Mouse (Mus musculus) intestine, embryonic 15.5 days (tissue): Measurements from ENCODE around the gene 4930503B20Rik. TPM values are rescaled to one million over a fixed set of nuclear protein-coding genes. Genes with fewer than 3 reads are reported as not detected.
A peak's percentile ranks its signal among the peaks of the same experiment; 100 is the strongest.

Experiments used
- ATAC-seq: fragments of 200-750 bp; cut with Nextera tagmentation; 2 replicates; pipeline ENCODE4 v1.8.0; 2017; ENCODE audit warnings: moderate TSS enrichment, moderate library complexity
- H3K27ac ChIP-seq: fragments of 300-500 bp; sonication (generic); 2 replicates; pipeline ENCODE4 v1.5.1; 2015; ENCODE audit warnings: mild to moderate bottlenecking, inconsistent platforms
- H3K27me3 ChIP-seq: fragments of 300-500 bp; sonication (generic); replicated peaks from 2 replicates; pipeline ENCODE4 v1.6.1; 2015; ENCODE audit warnings: inconsistent platforms
- H3K36me3 ChIP-seq: fragments of 300-500 bp; sonication (generic); 2 replicates; pipeline ENCODE4 v1.6.1; 2015; ENCODE audit warnings: inconsistent platforms
- H3K4me1 ChIP-seq: fragments of 300-500 bp; sonication (generic); replicated peaks from 2 replicates; pipeline ENCODE4 v1.6.1; 2015; ENCODE audit warnings: inconsistent platforms
- H3K4me2 ChIP-seq: fragments of 300-500 bp; sonication (generic); replicated peaks from 2 replicates; pipeline ENCODE4 v1.6.1; 2015; ENCODE audit warnings: mild to moderate bottlenecking, inconsistent platforms
- H3K4me3 ChIP-seq: fragments of 300-500 bp; sonication (generic); replicated peaks from 2 replicates; pipeline ENCODE4 v1.5.1; 2015; ENCODE audit warnings: inconsistent platforms
- H3K9ac ChIP-seq: fragments of 300-500 bp; sonication (generic); 2 replicates; pipeline ENCODE4 v1.6.1; 2015; ENCODE audit warnings: inconsistent platforms
- H3K9me3 ChIP-seq: fragments of 300-500 bp; sonication (generic); 2 replicates; pipeline ENCODE4 v1.6.1; 2016; ENCODE audit warnings: inconsistent platforms
- WGBS: fragments of 180-500 bp; shearing (Covaris S2); methylation state at CpG from one replicate; pipeline ENCODE4 v1.1.7; 2015; 5-methylcytosine and 5-hydroxymethylcytosine counted together
- polyA plus RNA-seq: library from polyadenylated mRNA; unstranded; fragments of >200 nt; fragmentation: Nextera tagmentation; extraction: Ambion mirVana; gene quantifications from 2 replicates; pipeline ENCODE4 v1.2.1, GENCODE M21; 2015

4930503B20Rik gene
- polyA plus RNA-seq, 1 experiment from 2014 or later, result not detected

DNA sequence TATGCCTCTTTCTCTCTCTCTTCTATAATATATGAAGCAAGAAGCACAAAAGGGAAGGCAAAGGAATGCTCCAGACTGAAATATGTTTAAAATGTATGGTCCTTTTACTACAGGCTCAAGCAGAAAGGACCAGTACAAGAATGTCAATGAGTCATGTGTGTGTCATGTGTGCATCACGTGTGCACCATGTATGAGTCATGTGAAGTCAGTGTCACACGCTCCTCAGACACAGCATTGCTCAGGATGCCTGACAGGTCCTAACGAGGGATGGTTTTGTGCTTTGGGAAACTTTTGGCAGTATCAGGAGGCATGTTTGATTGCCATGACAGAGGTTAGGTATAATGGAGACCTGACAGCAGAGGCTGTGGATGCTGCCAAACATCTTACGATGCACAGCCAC is 25.1 kb upstream of the 4930503B20Rik start:
- H3K27me3 ChIP-seq, result no peaks in the 10 kb centered on the region
- H3K4me3 ChIP-seq, result no peak overlapping the region
- no peak for ATAC-seq
- no peaks in the 10 kb centered on the region for H3K4me1 ChIP-seq
- no peak overlapping the region for H3K9ac ChIP-seq
- no peak overlapping the region for H3K4me2 ChIP-seq
- H3K36me3 ChIP-seq, result no peaks in the 10 kb centered on the region
- no peak overlapping the region for H3K27ac ChIP-seq
- WGBS, result 94% methylated on average over 4 of the region's 4 CpGs
- no peaks in the 10 kb centered on the region for H3K9me3 ChIP-seq

DNA sequence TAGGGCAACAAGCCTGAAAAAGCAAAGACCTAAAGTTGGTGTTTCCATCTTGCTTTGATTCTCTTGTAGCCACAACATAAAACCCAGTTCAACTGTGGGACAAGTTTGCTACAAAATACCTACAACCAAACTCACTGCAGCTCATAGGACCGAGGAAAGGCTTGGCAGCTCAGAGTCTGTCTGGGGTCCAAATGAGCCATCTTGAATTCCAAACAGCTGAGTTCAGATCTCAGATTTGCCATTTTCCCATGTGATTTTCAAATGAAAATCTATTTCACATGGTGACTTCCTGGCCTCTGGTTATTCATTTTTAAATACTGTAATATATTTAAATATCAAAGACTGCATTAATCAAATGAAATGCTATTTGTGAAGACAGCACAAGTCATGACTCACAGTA is 24.0 kb upstream of the 4930503B20Rik start:
- Histone ChIP-seq H3K9me3 (no peaks in the 10 kb centered on the region), H3K27ac (no peak overlapping the region), H3K4me3 (no peak overlapping the region), H3K27me3 (no peaks in the 10 kb centered on the region), H3K4me2 (no peak overlapping the region), H3K4me1 (no peaks in the 10 kb centered on the region), H3K36me3 (no peaks in the 10 kb centered on the region), H3K9ac (no peak overlapping the region)
- 86% methylated on average over 1 of the region's 1 CpGs for WGBS
- ATAC-seq, result no peak

DNA sequence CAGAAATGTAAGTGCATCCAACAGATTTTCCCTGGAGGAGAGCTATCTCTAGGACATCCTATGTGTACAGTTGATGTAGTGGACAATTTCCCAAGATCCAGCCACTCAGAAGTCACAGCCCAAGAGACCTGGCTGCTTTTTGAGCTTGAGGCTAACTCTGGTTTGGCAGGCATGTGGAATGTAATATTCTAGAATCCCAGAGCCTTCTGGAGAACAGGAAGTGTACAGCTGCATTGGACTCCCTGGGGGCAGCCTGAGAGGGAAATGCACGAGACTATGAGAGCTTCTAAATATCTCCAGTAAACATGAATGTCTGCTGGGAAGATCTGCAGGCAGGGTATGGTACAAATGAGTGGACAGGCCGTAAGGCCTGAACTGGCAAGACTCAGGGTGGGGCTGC is 20.0 kb upstream of the 4930503B20Rik start:
- Histone ChIP-seq H3K27me3 (no peaks in the 10 kb centered on the region), H3K4me1 (no peaks in the 10 kb centered on the region), H3K9ac (no peak overlapping the region), H3K36me3 (no peaks in the 10 kb centered on the region), H3K27ac (no peak overlapping the region), H3K4me2 (no peak overlapping the region), H3K4me3 (no peak overlapping the region), H3K9me3 (no peaks in the 10 kb centered on the region)
- no peak for ATAC-seq
- WGBS, result 42% methylated on average over 2 of the region's 2 CpGs

- Histone ChIP-seq H3K4me2 (no peak overlapping the region), H3K36me3 (no peaks in the 10 kb centered on the region), H3K4me1 (no peaks in the 10 kb centered on the region), H3K4me3 (no peak overlapping the region), H3K9ac (no peak overlapping the region), H3K27me3 (no peaks in the 10 kb centered on the region), H3K9me3 (no peaks in the 10 kb centered on the region), H3K27ac (no peak overlapping the region)
- WGBS, result 79% methylated on average over 7 of the region's 7 CpGs
- no peak for ATAC-seq
These were observed 10.8 kb upstream of the 4930503B20Rik start for GRCm38 (mm10) chr3:146661907-146662306.

GRCm38 (mm10) chr3:146661001-146661400 is 9.9 kb upstream of the 4930503B20Rik start:
- WGBS, result 69% methylated on average over 6 of the region's 6 CpGs
- Histone ChIP-seq H3K9me3 (no peaks in the 10 kb centered on the region), H3K4me3 (no peak overlapping the region), H3K9ac (no peak overlapping the region), H3K4me2 (no peak overlapping the region), H3K36me3 (no peaks in the 10 kb centered on the region), H3K27ac (no peak overlapping the region), H3K4me1 (no peaks in the 10 kb centered on the region), H3K27me3 (no peaks in the 10 kb centered on the region)
- ATAC-seq, result no peak

GRCm38 (mm10) chr3:146659321-146659720 is 8.2 kb upstream of the 4930503B20Rik start:
- Histone ChIP-seq H3K9me3 (no peaks in the 10 kb centered on the region), H3K36me3 (no peaks in the 10 kb centered on the region), H3K4me1 (0 out of 2 replicates have a peak, but pooled peaks cover 3% of the 10 kb centered on the region), H3K27ac (no peak overlapping the region), H3K9ac (no peak overlapping the region), H3K27me3 (no peaks in the 10 kb centered on the region), H3K4me3 (no peak overlapping the region), H3K4me2 (no peak overlapping the region)
- WGBS, result 88% methylated on average over 5 of the region's 5 CpGs
- ATAC-seq, result no peak

DNA sequence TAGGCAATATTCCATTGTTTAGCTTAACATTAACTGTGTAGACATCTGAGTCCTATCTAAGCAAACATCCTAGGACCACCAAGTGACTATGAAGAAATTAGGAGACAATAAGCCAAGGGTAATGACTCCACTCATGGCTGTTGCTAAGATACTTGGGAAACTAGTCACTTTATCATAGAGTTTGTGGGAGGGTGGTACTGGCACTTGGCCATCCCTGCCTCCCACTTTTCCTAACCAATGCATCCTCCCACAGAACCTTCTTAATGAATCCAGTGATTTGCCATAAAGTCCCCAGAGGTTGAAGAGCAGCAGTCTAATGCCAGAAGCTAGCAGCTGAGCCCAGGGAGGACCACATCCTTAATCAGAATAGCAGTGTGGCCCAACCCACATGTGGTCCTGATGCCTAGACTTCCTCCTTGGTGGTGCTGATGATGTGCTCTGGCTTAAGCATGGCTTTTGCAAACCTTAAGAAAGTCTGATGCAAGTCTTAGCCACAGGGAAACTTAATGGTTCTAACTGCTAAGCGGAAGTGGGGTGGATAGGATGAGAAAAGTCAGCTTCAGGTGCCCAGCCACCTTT is 7.0 kb upstream of the 4930503B20Rik start:
- H3K9me3 ChIP-seq, result no peaks in the 10 kb centered on the region
- H3K4me3 ChIP-seq, result no peak overlapping the region
- H3K27ac ChIP-seq, result no peak overlapping the region
- no peak overlapping the region for H3K4me2 ChIP-seq
- 95% methylated on average over 1 of the region's 1 CpGs for WGBS
- H3K9ac ChIP-seq, result no peak overlapping the region
- no peaks in the 10 kb centered on the region for H3K36me3 ChIP-seq
- H3K4me1 ChIP-seq, result 0 out of 2 replicates have a peak, but pooled peaks cover 3% of the 10 kb centered on the region
- H3K27me3 ChIP-seq, result no peaks in the 10 kb centered on the region
- no peak for ATAC-seq

DNA sequence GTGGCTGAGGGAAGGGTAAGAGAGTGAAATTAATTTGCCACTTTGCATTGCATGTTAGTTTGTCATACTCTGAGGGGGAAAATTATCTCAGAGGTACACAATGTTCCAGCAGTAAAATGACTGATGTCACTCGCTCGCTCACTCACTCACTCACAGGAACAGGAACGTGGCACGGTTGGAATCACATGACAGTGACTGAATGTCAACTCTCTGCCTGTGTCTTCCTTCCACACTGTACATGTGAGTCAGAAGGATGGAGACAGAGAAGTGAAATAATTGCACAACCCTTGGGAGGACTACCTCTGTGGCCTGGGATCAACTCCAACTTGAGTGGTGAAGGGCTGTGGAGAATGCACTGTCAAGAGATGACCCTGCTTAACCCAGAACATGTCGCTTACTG is 6.3 kb upstream of the 4930503B20Rik start:
- no peak for ATAC-seq
- WGBS, result 86% methylated on average over 5 of the region's 5 CpGs

DNA sequence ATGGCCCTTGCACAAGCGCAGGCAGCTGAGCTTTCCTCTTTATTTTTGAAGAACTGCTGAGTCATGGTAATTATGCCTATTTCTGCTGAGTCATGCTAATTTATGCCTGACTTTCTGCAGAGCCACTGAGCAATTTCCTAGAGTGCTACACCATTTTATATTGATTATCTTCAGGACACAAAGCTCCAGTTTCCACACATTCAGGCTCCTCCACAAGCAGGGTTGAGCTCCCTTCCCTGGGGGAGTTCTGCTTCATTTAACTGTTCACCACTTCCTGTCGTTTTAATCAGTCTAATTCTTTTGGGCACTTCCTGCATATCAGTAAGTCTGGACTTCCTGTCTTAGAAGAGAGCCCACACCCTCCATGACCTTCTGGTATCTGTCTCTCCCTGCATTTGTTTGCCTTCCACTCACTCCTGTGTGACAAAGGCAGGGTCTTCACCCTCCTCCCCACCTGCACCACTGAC is 4.0 kb upstream of the 4930503B20Rik start:
- no peak overlapping the region for H3K4me2 ChIP-seq
- no peak overlapping the region for H3K4me3 ChIP-seq
- peak; percentile 34; the same call in 1 of the 2 replicates for ATAC-seq
- no peaks in the 10 kb centered on the region for H3K27me3 ChIP-seq
- no peaks in the 10 kb centered on the region for H3K9me3 ChIP-seq
- H3K36me3 ChIP-seq, result no peaks in the 10 kb centered on the region
- WGBS, result 50% methylated on average over 2 of the region's 2 CpGs
- H3K9ac ChIP-seq, result no peak overlapping the region
- H3K27ac ChIP-seq, result no peak overlapping the region
- 0 out of 2 replicates have a peak, but pooled peaks cover 3% of the 10 kb centered on the region for H3K4me1 ChIP-seq

More for the DNA sequence above, 6.3 kb upstream of the 4930503B20Rik start:
- H3K4me3 ChIP-seq, result no peak overlapping the region
- H3K27ac ChIP-seq, result no peak overlapping the region
- no peaks in the 10 kb centered on the region for H3K9me3 ChIP-seq
- H3K4me1 ChIP-seq, result 0 out of 2 replicates have a peak, but pooled peaks cover 3% of the 10 kb centered on the region
- H3K27me3 ChIP-seq, result no peaks in the 10 kb centered on the region
- H3K4me2 ChIP-seq, result no peak overlapping the region
- H3K9ac ChIP-seq, result no peak overlapping the region
- no peaks in the 10 kb centered on the region for H3K36me3 ChIP-seq

- WGBS, result 49% methylated on average over 6 of the region's 6 CpGs
- Histone ChIP-seq H3K4me1 (0 out of 2 replicates have a peak, but pooled peaks cover 3% of the 10 kb centered on the region), H3K27ac (no peak overlapping the region), H3K27me3 (no peaks in the 10 kb centered on the region), H3K36me3 (no peaks in the 10 kb centered on the region), H3K4me2 (no peak overlapping the region), H3K9me3 (no peaks in the 10 kb centered on the region), H3K9ac (no peak overlapping the region), H3K4me3 (no peak overlapping the region)
- no peak; the same call in 1 of the 2 replicates for ATAC-seq
These were observed 2.6 kb upstream of the 4930503B20Rik start for GRCm38 (mm10) chr3:146653692-146654091.

- 84% methylated on average over 5 of the region's 5 CpGs for WGBS
- Histone ChIP-seq H3K4me3 (no peak overlapping the region), H3K9ac (no peak overlapping the region), H3K4me2 (no peak overlapping the region), H3K27ac (no peak overlapping the region), H3K9me3 (no peaks in the 10 kb centered on the region), H3K27me3 (no peaks in the 10 kb centered on the region), H3K4me1 (0 out of 2 replicates have a peak, but pooled peaks cover 3% of the 10 kb centered on the region), H3K36me3 (no peaks in the 10 kb centered on the region)
- ATAC-seq, result no peak
These were observed 1.3 kb upstream of the 4930503B20Rik start for GRCm38 (mm10) chr3:146652431-146652830.

GRCm38 (mm10) chr3:146650716-146651115 is 401 bp downstream of the 4930503B20Rik start:
- H3K9ac ChIP-seq, result no peak overlapping the region
- WGBS, result 84% methylated on average over 10 of the region's 10 CpGs
- H3K4me3 ChIP-seq, result no peak overlapping the region

GRCm38 (mm10) chr3:146649311-146649894 is 1.7 kb downstream of the 4930503B20Rik start:
- Histone ChIP-seq H3K4me2 (no peak overlapping the region), H3K36me3 (no peaks in the 10 kb centered on the region), H3K4me1 (no peaks in the 10 kb centered on the region), H3K27me3 (no peaks in the 10 kb centered on the region), H3K9me3 (no peaks in the 10 kb centered on the region), H3K4me3 (no peak overlapping the region), H3K27ac (no peak overlapping the region), H3K9ac (no peak overlapping the region)
- 73% methylated on average over 10 of the region's 10 CpGs for WGBS
- no peak for ATAC-seq

More at GRCm38 (mm10) chr3:146650716-146651115, 401 bp downstream of the 4930503B20Rik start:
- no peaks in the 10 kb centered on the region for H3K9me3 ChIP-seq
- H3K27ac ChIP-seq, result no peak overlapping the region
- no peaks in the 10 kb centered on the region for H3K36me3 ChIP-seq
- no peaks in the 10 kb centered on the region for H3K27me3 ChIP-seq
- no peak overlapping the region for H3K4me2 ChIP-seq
- ATAC-seq, result no peak
- H3K4me1 ChIP-seq, result 0 out of 2 replicates have a peak, but pooled peaks cover 3% of the 10 kb centered on the region
